Mouse (Mus musculus) adipocyte (in vitro differentiated cells): Measurements from ENCODE around the gene Etnk2.
"Not testable (repeated sequence)": the region's sequence is repeated elsewhere in the genome, so short reads cannot be mapped to it uniquely, and the experiment has no call there.

Source experiments
- DNase-seq: peaks from one replicate; pipeline ENCODE4 v3.0.0-alpha.2; 2016; ENCODE audit warnings: low spot score

Etnk2 gene

DNA sequence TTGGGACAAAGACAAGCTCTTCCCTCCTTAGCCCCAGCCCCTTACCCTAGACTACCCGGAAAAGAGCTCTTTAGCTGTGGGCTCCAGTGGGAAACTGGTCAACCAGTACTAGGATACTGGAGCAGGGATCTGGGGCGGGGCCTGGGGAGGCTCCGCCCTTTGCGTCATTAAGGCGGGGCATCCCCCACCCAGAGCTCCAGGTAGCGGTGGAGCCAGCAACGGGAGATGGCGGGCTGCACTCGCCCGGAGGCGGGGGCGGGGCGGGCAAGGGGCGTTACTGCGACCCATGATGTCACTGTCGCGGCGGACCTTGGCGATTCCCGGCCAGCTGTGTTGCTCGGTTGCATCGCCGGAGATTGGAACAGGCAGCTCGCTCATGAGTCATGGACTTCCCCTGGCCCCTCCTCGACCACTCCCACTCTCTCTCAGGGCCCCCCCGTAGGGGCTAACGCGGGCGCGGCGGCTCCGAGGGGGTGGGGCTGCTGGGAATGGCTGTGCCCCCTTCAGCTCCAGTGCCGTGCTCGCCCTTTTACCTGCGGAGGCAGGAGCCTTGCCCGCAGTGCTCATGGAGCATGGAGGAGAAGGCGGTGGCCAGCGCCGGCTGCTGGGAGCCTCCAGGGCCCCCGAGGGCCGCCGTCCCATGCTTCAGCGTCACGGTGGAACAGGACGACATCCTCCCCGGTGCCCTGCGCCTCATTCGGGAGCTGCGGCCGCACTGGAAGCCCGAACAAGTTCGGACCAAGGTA, at the start of gene Etnk2:
Gene Etnk2, plus strand, starts transcription at position 297 of the 746 bp plus-strand sequence.
- DNase-seq: no peak

DNA sequence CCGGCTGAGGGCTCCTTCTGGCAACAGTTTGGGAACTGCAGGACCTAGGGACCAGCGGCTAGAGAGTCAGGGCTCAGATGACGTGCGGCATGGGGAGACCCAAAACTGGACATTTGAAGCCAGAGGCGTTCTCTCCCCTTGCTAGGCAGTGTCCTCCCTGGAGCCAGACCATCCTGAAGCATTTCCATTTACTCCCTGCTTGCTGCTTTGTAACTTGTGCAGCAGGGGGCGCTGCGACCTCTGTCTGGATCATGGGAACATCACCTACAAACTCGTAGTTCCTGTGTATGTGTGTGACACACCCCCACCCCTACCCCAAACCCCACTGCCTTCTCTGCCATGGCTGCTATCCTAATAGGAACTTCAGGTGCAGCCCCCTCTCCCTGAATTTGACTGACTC, 49.0 kb upstream of the Etnk2 start:
- DNase-seq: peak; percentile 34

DNA sequence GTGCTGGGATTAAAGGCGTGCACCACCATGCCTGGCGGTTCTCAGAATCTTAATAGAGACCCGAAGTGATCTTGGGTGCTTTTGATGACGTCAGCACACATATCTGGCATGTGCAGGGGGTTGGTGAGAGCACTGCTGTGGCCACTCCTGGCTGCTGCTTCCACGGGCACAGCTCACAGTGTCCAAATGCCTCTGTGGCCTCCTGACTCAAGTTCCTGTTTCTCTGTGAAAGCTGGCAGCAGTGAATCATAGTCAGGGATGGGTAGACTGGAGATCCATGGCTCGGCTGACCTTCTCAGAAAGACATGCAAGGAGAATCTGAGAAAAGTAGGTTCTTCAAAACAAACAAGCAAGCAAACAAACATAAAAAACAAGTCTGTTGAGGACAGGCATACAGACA, 47.6 kb upstream of the Etnk2 start:
- no peak for DNase-seq

DNA sequence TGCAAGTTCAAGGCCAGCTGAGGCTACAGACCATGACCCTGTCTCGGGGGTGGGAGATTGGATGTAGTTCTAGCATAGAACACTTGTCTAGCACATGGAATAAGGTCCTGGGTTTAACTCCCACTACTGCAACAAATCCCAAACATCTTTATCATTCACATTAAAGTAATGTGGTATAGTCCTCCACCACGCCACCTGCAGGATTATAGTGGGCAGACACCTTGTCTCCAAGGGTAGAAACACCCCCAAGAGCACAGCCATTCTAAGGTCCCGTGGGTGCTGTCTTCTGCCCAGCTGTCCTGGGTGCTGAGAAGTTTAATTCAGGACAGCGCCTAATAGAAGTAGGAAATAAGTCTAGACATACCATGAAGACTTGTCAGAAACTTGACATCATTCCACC, 46.8 kb upstream of the Etnk2 start:
- no peak for DNase-seq

DNA sequence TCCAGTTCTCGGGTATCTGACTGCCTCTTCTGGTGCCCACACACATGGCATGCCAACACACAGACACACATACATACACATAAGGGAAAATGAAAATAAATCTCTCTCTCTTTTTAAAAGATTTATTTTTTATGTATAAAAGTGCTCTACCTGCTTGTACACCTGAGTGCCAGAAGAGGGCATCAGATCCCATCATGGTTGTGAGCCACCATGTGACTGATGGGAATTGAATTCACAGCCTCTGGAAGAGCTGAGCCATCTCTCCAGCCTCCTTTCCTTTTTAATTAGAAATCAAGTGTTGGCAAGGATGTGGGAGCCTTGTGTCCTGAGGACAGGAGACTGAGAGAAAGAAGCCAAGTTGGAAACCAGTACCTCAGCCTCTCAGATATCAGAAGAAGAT, 46.2 kb upstream of the Etnk2 start:
- DNase-seq: no peak

DNA sequence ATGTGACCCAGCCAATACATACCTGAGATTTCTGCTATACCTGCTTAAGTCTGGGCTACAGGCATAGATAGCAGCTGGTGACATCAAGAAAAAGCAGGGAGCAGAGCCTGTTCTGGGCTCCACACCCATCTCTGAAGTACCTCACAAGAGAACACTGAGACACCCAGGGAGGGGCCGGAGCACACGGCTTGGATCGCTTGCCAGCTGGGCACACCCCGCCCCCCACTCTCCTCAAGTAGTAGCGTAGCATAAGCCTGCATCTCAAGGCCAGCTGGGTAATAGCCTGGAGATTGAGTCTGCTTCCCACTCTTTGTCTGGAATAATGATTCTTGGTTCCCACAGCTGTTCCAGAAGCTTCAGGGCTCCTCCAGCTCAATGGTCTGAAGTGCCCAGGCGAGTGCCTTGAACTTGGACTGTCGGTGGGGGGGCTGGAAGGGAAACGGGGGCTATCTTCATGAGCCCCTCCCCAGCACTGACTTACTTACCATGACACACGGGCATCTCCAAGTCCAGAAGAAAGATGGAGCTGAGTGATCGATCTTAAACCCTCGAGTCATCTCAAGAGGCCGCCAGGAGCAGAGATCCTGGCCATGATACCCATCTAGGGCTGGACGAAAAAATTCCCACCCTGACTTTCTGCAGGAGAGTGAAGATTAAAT, 42.0 kb upstream of the Etnk2 start, which contains the start of gene Kiss1:
Gene Kiss1, plus strand, starts transcription at position 609 of the 659 bp plus-strand sequence.
- DNase-seq: no peak

DNA sequence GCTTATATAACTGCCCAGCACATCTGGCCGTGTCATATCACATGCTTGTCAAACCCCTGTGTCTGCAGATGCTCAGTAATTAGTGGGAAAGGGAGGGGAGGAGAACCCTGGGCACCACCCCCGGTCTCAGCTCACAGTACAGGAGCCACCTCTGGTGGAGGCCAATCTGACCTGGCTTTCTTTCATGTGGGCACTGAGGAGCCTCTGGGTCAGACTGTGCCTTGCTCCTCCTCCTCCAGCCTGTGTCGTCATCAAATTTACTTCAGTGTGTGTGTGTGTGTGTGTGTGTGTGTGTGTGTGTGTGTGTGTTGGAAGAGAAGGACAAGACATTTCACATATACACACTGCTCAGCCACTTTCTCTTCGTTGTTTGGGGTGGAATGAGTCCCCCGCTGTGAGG, 40.0 kb upstream of the Etnk2 start:
- no peak for DNase-seq

DNA sequence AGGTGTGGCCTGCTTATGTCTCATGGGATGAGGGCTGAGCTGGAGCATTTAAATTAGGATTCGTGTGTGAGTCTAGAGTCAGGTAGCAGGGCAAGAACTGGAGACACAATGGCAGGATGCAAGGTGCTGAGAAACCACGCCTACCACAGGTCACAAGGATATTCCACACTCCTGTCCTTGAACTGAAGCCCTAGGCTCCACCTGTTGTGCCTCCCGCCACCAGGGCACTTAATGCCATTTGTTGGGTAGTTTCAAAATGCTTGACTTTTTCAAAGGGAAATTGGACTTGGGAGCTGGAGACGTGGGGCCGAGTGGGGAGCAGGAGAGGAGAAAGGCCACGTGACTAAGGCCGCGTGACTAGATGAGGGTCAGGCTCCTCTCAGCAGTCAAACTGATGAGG, 37.4 kb upstream of the Etnk2 start:
- DNase-seq: no peak

DNA sequence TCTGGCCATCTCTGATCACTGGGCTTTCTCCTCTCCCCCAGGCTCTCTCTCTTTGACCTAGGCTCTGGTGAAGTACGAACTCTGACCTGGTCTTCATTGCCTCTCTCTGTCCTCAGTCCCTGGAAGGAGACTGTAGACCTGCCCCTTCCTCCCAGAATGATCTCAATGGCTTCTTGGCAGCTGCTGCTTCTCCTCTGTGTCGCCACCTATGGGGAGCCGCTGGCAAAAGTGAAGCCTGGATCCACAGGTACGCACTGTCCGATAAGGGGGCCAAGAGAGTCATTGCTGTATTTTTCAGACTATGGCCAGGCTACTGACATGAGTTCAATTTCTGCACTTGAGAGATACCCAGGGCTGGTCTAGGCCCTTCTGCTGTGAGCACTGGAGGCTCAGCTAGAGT, 36.3 kb upstream of the Etnk2 start:
- no peak for DNase-seq

DNA sequence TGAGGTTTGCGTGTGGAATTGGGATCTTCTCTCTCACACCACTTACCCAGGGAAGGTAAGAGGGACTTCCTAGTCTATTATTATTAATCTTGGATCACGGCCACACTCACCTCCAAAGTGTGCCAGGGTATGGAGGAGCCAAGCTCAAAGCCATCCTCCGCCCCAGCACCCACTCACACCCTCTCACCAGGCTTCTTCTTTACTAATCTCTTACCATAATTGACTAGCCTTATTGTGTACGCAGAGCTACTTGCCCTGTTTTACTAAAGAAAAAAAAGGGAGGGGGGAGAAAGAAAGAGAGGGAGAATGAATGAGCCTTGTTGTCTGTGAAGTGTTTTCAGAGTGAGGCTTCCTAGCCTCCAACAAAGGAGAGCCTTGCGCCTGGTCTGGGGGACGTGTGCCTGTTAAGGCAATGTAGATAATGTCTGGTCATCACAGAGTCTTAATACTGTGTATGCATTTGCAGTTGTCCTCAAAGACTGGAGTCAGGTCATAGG, 35.0 kb upstream of the Etnk2 start:
- no peak for DNase-seq

DNA sequence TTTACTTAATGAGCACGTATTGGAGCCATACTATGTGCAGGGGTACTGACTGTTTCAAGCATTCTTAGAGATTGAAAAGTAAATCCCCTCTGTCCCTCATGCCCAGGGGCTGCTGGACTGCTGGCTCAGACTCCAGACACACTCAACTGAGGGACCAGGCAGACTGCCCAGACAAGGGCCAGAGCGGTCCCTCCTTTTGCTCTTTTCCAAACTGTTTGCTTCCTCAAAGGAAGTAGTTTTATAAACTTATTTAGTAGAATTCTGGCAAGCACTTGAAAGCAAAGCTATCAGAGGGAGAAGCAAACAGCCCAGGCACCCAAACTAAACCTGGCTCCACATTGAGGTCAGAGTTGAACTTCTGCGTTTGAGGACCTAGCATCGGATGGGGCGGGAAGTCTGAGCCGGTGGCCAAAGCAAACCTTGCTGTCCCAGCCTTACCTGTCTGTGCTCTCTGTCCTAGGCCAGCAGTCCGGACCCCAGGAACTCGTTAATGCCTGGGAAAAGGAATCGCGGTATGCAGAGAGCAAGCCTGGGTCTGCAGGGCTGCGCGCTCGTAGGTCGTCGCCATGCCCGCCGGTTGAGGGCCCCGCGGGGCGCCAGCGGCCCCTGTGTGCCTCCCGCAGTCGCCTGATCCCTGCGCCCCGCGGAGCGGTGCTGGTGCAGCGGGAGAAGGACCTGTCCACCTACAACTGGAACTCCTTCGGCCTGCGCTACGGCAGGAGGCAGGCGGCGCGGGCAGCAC, 34.3 kb upstream of the Etnk2 start:
- no peak for DNase-seq

DNA sequence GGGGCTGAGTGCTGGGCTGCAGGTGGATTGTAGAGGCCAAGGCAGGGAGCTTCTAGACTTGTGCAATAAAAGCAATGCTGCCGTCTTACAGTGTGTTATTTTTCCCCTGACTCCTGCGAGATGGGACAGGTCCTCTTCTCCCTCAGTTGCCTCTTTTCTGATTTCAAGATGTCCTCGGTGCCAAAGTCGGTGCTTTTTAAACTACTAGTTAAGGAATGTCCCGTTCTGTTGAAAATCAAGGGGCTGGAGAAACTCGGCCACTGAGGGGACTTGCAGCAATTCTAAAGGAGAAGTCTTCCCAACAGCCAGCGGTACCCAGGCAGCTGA, 33.8 kb upstream of the Etnk2 start:
- DNase-seq: no peak

DNA sequence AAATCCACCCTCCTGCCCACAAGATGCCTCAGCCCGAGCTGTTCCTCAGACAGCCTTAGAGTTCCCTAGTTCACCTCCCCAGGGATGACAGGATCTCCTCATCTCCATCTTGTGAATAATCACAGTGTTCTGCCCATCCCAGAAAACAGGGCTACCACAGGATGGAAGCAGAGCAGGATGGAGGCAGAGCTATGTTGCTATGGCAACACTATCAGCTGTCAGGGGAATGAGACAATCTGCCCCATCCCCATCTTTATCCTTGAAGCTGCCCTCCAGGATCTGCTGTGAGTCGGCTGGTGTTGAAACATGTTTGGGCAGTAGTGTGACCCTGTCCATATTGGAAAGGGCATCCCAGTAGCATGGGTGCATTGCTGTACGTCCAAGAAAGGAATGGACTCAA, 32.2 kb upstream of the Etnk2 start:
- DNase-seq: no peak

DNA sequence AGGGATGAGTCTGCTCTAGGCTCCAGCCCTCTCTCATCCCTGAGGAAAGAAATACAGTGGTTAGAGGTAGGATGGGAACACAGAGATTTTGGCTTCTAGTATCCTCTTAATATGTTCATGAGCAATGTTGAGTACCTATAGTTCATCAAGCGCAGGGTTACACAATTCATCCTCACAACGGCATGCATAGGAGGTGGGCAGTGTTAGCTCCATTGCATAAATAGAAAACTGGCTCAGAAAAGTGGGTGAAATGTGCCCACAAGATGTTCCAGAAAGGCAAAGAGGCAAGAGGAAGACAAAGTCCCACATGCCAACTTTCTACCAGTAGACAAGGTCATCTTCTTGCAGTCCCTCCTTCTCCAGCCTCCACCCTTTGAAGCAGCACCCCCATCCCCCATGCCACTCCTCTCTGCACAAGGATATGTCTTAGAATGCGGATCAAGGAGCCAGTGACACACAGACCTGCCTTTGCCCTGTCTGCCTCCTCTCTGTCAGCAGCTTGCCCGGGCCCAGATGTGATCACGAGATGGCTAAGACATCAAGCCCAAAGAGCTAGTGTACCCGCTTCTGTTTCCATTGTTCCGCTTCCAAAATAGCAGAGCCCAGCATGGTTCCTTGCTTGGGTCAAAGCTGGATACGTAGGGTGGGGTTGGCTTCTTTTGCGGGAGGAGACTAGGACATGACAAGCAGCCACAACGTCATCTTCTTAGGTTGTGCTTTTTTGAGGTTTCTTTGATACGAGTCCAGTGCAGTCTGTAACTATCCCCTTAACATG, 30.5 kb upstream of the Etnk2 start:
- no peak for DNase-seq

DNA sequence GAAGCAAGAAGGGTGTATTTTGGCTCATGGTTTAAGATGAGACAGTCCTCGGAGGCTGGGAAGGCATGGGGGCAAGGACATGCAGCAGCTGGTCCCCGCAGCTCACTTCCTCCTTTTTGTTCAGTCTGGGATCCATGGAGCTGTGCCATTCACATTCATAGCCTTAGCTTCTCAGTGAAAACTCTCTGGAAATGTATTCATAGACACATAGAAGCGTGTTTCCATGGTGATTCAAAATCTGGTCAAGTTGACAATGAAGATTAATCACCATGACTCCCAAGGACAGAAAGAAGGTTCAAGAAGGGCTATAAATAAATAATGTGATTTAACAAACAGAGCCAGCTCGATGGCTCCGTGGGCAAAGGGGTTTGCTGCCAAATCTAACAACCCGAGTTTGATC, 29.4 kb upstream of the Etnk2 start:
- no peak for DNase-seq

DNA sequence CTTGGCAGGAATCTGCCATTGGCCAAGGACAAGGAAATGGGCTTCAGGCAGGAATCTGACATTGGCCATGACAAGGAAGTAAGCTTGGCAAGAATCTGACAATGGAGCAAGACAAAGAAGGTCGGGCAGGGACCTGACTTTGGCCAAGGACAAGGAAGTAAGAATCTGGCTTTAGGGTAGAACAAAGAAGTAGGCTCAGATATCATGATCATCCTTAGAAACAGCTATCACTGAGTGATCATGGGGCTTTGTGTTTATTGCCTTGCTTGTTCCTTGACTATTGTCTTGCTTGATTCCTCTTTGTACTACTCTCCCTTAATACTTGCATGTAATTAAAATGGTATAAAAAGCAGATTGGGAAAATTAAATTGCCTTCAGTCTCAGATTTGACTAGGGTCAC, 23.0 kb upstream of the Etnk2 start:
- DNase-seq: not testable (repeated sequence)

DNA sequence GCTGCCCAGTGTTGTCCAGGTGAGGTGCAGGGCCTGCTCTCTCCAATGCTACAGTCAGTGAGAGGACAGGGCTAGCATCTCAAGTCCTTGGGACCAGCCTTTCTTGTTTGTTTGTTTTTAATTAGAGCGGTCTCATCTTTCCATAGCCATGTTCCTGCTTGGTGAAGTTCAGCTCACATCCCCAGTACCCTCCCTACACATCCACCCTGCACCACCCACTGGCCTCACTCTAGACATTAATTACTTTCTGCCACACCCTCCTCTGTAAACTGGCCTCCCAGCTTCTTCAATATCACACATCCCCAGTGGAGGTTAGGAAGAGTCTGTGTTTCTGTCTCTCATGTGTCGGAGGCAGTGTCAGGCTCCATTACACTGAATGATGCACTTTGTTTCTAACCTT, 19.0 kb upstream of the Etnk2 start:
- no peak for DNase-seq

DNA sequence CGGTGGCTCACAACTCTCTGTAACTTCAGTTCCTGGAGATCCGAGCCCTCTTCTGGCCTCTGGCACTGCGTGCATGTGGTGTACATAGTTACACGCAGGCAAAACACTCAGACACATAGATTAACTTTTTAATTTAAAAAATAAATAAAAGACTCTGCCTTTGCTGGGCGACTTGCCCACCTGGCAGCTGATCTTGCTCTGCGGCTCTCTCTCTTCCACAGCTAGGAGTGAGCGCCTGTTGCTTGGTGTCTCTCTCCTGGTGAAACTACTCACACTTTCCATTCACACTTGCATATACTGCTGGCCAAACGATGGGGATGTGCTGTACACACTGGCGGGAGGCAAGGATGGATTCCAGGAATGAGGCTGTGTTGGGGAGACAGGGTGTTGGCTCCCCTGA, 16.8 kb upstream of the Etnk2 start:
- DNase-seq: no peak

DNA sequence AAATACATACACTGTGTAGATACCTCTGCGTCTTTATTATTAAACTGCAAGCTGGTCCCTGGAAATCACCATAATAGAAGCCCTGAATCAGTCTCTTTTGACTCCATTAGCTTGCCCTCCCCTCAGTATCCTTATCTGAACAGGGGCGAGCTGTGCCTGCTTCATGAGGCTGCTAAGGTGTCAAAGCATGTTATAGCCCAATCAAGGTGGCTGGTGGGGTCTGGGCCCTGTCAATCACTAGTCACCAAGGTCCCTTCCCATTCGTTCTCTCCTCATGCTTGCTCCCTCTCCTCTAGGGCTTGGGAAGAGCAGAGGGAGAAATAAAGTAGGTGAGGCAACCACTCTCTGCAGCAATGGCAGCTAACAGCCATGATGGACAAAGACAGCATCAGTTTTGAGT, 16.1 kb upstream of the Etnk2 start:
- no peak for DNase-seq

DNA sequence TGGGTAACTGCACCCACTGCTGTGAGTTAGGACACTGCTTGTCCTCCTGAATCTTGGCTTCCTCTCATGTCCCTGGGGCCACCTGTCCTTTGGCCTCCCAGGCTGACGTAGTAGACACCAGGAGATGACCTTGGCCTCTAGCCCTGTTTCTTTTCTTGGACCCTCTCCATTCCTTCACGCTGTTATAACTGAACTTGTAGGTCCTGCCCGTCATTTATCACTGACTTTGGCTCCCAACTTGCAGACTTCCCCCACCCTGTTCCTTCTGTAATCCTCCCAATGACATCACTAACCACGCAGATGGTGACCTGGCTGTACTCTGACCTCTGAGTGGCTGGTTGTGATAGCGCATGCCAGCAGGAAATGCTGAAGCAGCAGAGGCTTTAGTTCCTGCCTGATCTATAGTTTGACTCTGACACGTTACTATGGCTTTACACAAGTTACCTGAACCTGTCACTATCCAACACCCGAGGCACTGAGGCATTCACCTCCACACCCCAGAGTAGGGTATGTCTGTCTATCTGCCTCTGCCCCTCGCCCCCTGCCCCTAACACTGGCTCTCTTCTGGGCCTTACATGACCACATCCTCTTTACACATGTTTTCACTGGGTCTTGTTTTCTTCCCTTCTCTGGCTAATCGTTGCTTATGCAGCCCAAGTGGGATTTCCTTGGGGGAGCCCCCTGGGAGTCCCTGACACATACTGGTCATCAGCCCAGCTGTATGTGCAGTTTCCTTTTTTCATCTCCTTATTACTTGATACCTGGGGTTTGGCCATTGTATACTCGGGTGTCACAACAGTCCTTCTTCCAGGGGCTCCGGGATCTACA, 15.5 kb upstream of the Etnk2 start:
- no peak for DNase-seq

DNA sequence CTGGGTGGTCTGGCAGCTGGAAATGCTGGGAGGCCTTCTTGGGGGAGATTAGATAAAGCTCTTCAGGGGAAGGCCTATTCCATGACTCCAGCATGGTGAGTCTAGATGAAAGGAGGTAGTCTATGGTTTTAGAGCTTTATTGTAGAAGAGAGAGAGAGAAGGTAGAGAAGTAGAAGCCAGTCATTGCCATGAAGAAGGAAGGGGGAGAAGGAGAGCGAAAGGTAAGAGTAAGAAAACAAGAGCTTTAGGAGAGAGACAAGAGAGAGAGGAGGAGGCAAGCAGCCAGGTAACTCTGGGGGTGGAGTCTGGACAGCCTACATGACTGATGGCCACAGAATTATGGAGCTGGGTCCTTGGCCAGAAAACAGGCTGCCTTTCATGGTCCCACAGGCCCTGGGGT, 13.2 kb upstream of the Etnk2 start, which contains the start of gene Ren1:
Gene Ren1, plus strand, starts transcription at position 301 of the 400 bp plus-strand sequence.
- no peak for DNase-seq
